15 mouse cellular contexts compared by ENCODE assay signal in genomic region chr2:156429836-156430235, GRCm38 (mm10). TPM values are rescaled to one million over a fixed set of nuclear protein-coding genes. Genes with fewer than 3 reads are reported as not detected.
A peak's percentile ranks its signal among the peaks of the same experiment; 100 is the strongest.
DNase-seq lines count a peak whose midpoint lies in the region; ATAC-seq and TF ChIP-seq lines count a peak whose summit lies in the region.
"Had no signal": no experiment of that assay in that cellular context is flagged by ENCODE, and none has a peak within 500 bp of the region (broad histone marks: within the 10 kb centered on the region; RNA-seq: fewer than 3 reads in every experiment).

No protein-coding gene starts in this region.

- H3K27me3 ChIP-seq in limb, embryonic 11.5 days (ENCODE audit: control insufficient read depth, insufficient read depth, low read length), result no peaks in the 10 kb centered on the region
- peaks cover 18% of the 10 kb centered on the region; the same call in 1 of the 2 replicates for H3K27me3 ChIP-seq in limb, embryonic 10.5 days (ENCODE audit: low read depth, poor library complexity, severe bottlenecking)
- H3K27me3 ChIP-seq in kidney, embryonic 15.5 days, result peaks cover under 1% of the 10 kb centered on the region; the same call in 1 of the 2 replicates
- no peaks in the 10 kb centered on the region for H3K27me3 ChIP-seq in liver, postnatal 0 days (ENCODE audit: insufficient read depth, low read length)

- 79% methylated on average over 10 of the region's 10 CpGs for WGBS in limb, embryonic 11.5 days
- 81% methylated on average over 10 of the region's 10 CpGs for WGBS in limb, embryonic 10.5 days
- WGBS in kidney, embryonic 15.5 days, result 46% methylated on average over 10 of the region's 10 CpGs
- WGBS in liver, postnatal 0 days (ENCODE audit: insufficient replicate concordance), result 74% methylated on average over 10 of the region's 10 CpGs

- peak overlapping the region; percentile 40; the same call in 1 of the 2 replicates for H3K9ac ChIP-seq in limb, embryonic 11.5 days (ENCODE audit: low read length)
- no peak overlapping the region for H3K9ac ChIP-seq in kidney, embryonic 15.5 days
- no peak overlapping the region for H3K9ac ChIP-seq in liver, postnatal 0 days (replicated peaks)
- H3K9ac ChIP-seq: liver, embryonic 13.5 days; midbrain, embryonic 12.5 days had no signal

- H3K4me1 ChIP-seq in limb, embryonic 11.5 days (ENCODE audit: control insufficient read depth, insufficient read depth, low read length), result 0 out of 2 replicates have a peak, but pooled peaks cover 4% of the 10 kb centered on the region
- peaks cover 25% of the 10 kb centered on the region for H3K4me1 ChIP-seq in limb, embryonic 10.5 days
- H3K4me1 ChIP-seq in kidney, embryonic 15.5 days, result peaks cover 33% of the 10 kb centered on the region
- H3K4me1 ChIP-seq in liver, postnatal 0 days (ENCODE audit: insufficient read depth), result no peaks in the 10 kb centered on the region
- H3K4me1 ChIP-seq: liver, embryonic 13.5 days had no signal

- no peak overlapping the region for H3K27ac ChIP-seq in limb, embryonic 11.5 days (replicated peaks; ENCODE audit: low read depth, low read length)
- H3K27ac ChIP-seq in limb, embryonic 10.5 days, result no peak overlapping the region
- peak overlapping the region; percentile 55; the same call in 1 of the 2 replicates for H3K27ac ChIP-seq in kidney, embryonic 15.5 days
- no peak overlapping the region for H3K27ac ChIP-seq in liver, postnatal 0 days (ENCODE audit: low read depth)
- H3K27ac ChIP-seq: liver, embryonic 13.5 days; midbrain, embryonic 12.5 days had no signal

- TF ChIP-seq EP300 in liver, postnatal 0 days (IDR thresholded peaks at IDR 0.05; ENCODE audit: low read depth), result no peak

- no peak for ATAC-seq in limb, embryonic 11.5 days (ENCODE audit: insufficient number of reproducible peaks, low FRiP score, low TSS enrichment, low read depth)
- ATAC-seq in kidney, embryonic 15.5 days (replicated peaks; ENCODE audit: low FRiP score), result no peak
- no peak for ATAC-seq in liver, postnatal 0 days
- ATAC-seq: hindbrain, embryonic 16.5 days had no signal

- no peaks in the 10 kb centered on the region for H3K9me3 ChIP-seq in limb, embryonic 11.5 days (ENCODE audit: control insufficient read depth, low read length)
- H3K9me3 ChIP-seq in limb, embryonic 10.5 days (replicated peaks), result no peaks in the 10 kb centered on the region
- H3K9me3 ChIP-seq in kidney, embryonic 15.5 days (replicated peaks), result no peaks in the 10 kb centered on the region
- no peaks in the 10 kb centered on the region for H3K9me3 ChIP-seq in liver, postnatal 0 days (ENCODE audit: low read length)
- H3K9me3 ChIP-seq: G1E; liver, embryonic 13.5 days; midbrain, embryonic 12.5 days had no signal

- H3K36me3 ChIP-seq in limb, embryonic 11.5 days (ENCODE audit: control insufficient read depth, insufficient read depth, low read length), result no peaks in the 10 kb centered on the region
- no peaks in the 10 kb centered on the region for H3K36me3 ChIP-seq in limb, embryonic 10.5 days
- H3K36me3 ChIP-seq in kidney, embryonic 15.5 days, result no peaks in the 10 kb centered on the region
- H3K36me3 ChIP-seq in liver, postnatal 0 days (replicated peaks; ENCODE audit: insufficient read depth, low read length), result no peaks in the 10 kb centered on the region
- H3K36me3 ChIP-seq: G1E; liver, embryonic 13.5 days; midbrain, embryonic 12.5 days had no signal

- H3K4me2 ChIP-seq in limb, embryonic 11.5 days (ENCODE audit: low read depth, severe bottlenecking), result no peak overlapping the region
- H3K4me2 ChIP-seq in kidney, embryonic 15.5 days, result no peak overlapping the region
- H3K4me2 ChIP-seq in liver, postnatal 0 days (ENCODE audit: low read depth, low read length), result no peak overlapping the region
- H3K4me2 ChIP-seq: heart, embryonic 11.5 days; liver, embryonic 13.5 days; midbrain, embryonic 12.5 days had no signal

- TF ChIP-seq CTCF in liver, postnatal 0 days (IDR thresholded peaks at IDR 0.05; ENCODE audit: low read depth), result no peak

- no peak for DNase-seq in limb, embryonic 11.5 days (ENCODE audit: low spot score)
- no peak for DNase-seq in limb, embryonic 10.5 days (ENCODE audit: low spot score)
- DNase-seq in cerebellum, postnatal 25 days, result peak; percentile 31 to 35
- DNase-seq in lung, postnatal 36 days, result peak; percentile 57
- DNase-seq in thymus, postnatal 10 days (ENCODE audit: low spot score in 2 of 2), result no peak
- DNase-seq in liver, postnatal 0 days, result no peak
- no peak for DNase-seq in embryo, embryonic 10 days (ENCODE audit: low spot score)
- DNase-seq: layer of hippocampus, postnatal 36 days; liver, embryonic 13.5 days; right cerebral cortex, postnatal 14 days had no signal

- H3K4me3 ChIP-seq in limb, embryonic 11.5 days (ENCODE audit: low read depth, low read length), result no peak overlapping the region
- H3K4me3 ChIP-seq in limb, embryonic 10.5 days, result no peak overlapping the region
- no peak overlapping the region for H3K4me3 ChIP-seq in kidney, embryonic 15.5 days (replicated peaks)
- H3K4me3 ChIP-seq in liver, postnatal 0 days (ENCODE audit: low read depth, low read length), result no peak overlapping the region
- H3K4me3 ChIP-seq: liver, embryonic 13.5 days; midbrain, embryonic 12.5 days had no signal

RNA-seq across cellular contexts. Expression of gene Epb41l1, which starts 9.1 kb away (rescaled TPM):
- polyA plus RNA-seq in limb, embryonic 11.5 days (2014; fragmentation: Nextera tagmentation; extraction: Ambion mirVana), result 2.1 and 2.2 TPM in 2 replicates
- 0.46 and 1.1 TPM in 2 replicates for polyA plus RNA-seq in limb, embryonic 10.5 days (2016; fragmentation: Nextera tagmentation; extraction: Ambion mirVana)
- polyA plus RNA-seq in kidney, embryonic 15.5 days (2015; fragmentation: Nextera tagmentation; extraction: Ambion mirVana), result 2.3 and 2.8 TPM in 2 replicates
- polyA plus RNA-seq in liver, postnatal 0 days (2015; fragmentation: Nextera tagmentation; extraction: Ambion mirVana), result 0.49 and 0.51 TPM in 2 replicates

Comparison
In these comparisons a context has a peak if more than half of its experiments do, and no peak if none do; other contexts are left out.
1. DNase-seq: peak in cerebellum, postnatal 25 days (2 of 2) and lung, postnatal 36 days (single experiment); none in limb, embryonic 11.5 days (single experiment), limb, embryonic 10.5 days (single experiment), thymus, postnatal 10 days (0 of 2), liver, postnatal 0 days (single experiment) and embryo, embryonic 10 days (single experiment).